Mouse (Mus musculus) liver, adult 2 months (tissue): Measurements from ENCODE around the gene Gm17651. TPM values are rescaled to one million over a fixed set of nuclear protein-coding genes. Genes with fewer than 3 reads are reported as not detected.

Experiments
- DNase-seq: peaks from one replicate; pipeline ENCODE4 v3.0.0-alpha.2; 2011; ENCODE audit warnings: low read depth, low spot score; ENCODE audit errors: extremely low read depth
- H3K27ac ChIP-seq: fragments of 200-500 bp; replicated peaks from 2 replicates; pipeline ENCODE4 v1.5.1; 2012; ENCODE audit warnings: low read depth, mild to moderate bottlenecking, control low read depth, inconsistent platforms, low read length; ENCODE audit not compliant: insufficient read depth
- H3K27me3 ChIP-seq: fragments of 200-500 bp; 2 replicates; pipeline ENCODE4 v1.6.1; 2012; ENCODE audit warnings: mild to moderate bottlenecking, moderate library complexity, low read length, inconsistent platforms; ENCODE audit not compliant: control insufficient read depth, insufficient read depth
- H3K36me3 ChIP-seq: fragments of 200-500 bp; 2 replicates; pipeline ENCODE4 v1.6.1; 2012; ENCODE audit warnings: low read length, inconsistent platforms; ENCODE audit not compliant: control insufficient read depth, insufficient read depth
- H3K4me1 ChIP-seq: fragments of 200-500 bp; 2 replicates; pipeline ENCODE4 v1.6.1; 2011; ENCODE audit warnings: low read length; ENCODE audit not compliant: control insufficient read depth, insufficient read depth
- H3K4me3 ChIP-seq: fragments of 200-500 bp; 2 replicates; pipeline ENCODE4 v1.5.1; 2011; ENCODE audit warnings: low read depth, mild to moderate bottlenecking, control low read depth, low read length, moderate library complexity; ENCODE audit not compliant: insufficient read depth
- H3K79me2 ChIP-seq: fragments of 200-500 bp; 2 replicates; pipeline ENCODE4 v1.6.1; 2012; ENCODE audit warnings: inconsistent platforms, mild to moderate bottlenecking, low read length, moderate library complexity; ENCODE audit not compliant: control insufficient read depth, insufficient read depth
- H3K9ac ChIP-seq: fragments of 200-500 bp; 2 replicates; pipeline ENCODE4 v1.6.1; 2012; ENCODE audit warnings: low read depth, mild to moderate bottlenecking, control low read depth, inconsistent platforms, low read length
- CTCF ChIP-seq: fragments of 200-500 bp; IDR thresholded peaks from 2 replicates; pipeline ENCODE4 v1.5.1; 2011; ENCODE audit warnings: low read depth, low read length, control low read depth
- POLR2A ChIP-seq: fragments of 200-500 bp; IDR thresholded peaks from 2 replicates; pipeline ENCODE4 v1.6.1; 2011; ENCODE audit warnings: low read length, control low read depth; ENCODE audit not compliant: insufficient read depth; ENCODE audit errors: extremely low read depth
- WGBS: fragments of 180-500 bp; shearing (Covaris S2); methylation state at CpG from one replicate; pipeline ENCODE4 v1.1.7; 2018; 5-methylcytosine and 5-hydroxymethylcytosine counted together
- polyA plus RNA-seq: library from polyadenylated mRNA; depleted of rRNA; stranded (reverse); fragments of >200 nt; gene quantifications from 2 replicates; pipeline ENCODE4 v1.2.3, GENCODE M21; 2012
- total RNA-seq: library from RNA; depleted of rRNA; stranded (reverse); fragments of >200 nt; gene quantifications from 2 replicates; pipeline ENCODE4 v1.2.3, GENCODE M21; 2014

Gm17651 gene
- total and polyA plus RNA-seq, 2 experiments = not detected

DNA sequence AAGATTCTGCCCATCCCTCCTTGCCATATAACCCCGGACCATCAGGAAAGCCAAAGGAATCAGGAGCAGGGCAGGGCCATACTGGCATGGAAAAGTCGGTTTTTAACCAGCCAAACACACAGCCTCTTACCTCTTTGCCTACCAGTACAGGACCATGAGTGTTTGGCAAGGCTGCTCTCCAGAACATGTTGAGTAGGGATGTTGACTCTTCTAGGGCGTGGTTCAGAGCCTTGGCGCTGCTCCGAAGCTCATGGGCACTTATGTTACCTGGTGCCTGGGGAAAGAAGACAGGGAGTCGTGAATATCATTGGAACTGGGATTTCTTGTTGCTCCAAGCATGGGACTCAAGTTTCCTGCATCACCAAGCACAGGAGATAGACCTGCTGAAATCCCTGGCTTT is 19.3 kb upstream of the Gm17651 start:
- Histone ChIP-seq H3K79me2 (no peaks in the 10 kb centered on the region), H3K4me3 (no peak overlapping the region), H3K27ac (no peak overlapping the region), H3K27me3 (no peaks in the 10 kb centered on the region), H3K4me1 (no peaks in the 10 kb centered on the region), H3K9ac (no peak overlapping the region), H3K36me3 (peaks cover 37% of the 10 kb centered on the region)
- WGBS = 89% methylated on average over 6 of the region's 6 CpGs
- DNase-seq = no peak
- TF ChIP-seq POLR2A (no peak), CTCF (no peak)

DNA sequence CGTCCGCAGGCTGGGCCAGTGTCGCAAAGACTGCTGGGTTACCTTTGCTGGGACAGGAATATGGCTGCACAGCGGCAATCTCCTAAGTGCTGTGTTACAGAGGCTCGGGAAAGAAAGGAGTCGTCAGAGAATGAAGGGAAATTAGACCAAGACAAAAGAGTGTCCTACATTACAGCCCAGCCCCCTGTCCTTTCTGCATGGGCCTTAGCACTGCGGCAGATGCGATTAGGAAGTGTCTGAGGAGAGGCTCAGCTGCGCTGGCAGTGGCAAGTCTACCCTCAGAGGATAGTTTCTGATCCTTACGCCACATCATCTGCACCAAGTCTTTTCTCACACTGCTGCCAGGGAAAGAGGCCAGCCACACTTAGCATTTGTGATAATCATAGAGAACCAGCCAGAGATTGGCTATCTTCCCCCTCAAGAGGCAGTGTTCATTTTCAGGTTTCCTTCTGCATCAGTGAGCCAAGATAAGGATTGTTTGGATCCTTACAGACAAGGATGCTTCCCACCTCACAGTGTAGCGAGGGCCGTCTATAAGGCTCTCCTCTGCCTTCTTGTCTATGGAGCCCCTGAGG is 17.0 kb upstream of the Gm17651 start:
- 88% methylated on average over 12 of the region's 12 CpGs for WGBS
- Histone ChIP-seq H3K36me3 (peaks cover 29% of the 10 kb centered on the region), H3K27ac (no peak overlapping the region), H3K27me3 (no peaks in the 10 kb centered on the region), H3K4me3 (no peak overlapping the region), H3K9ac (no peak overlapping the region), H3K79me2 (no peaks in the 10 kb centered on the region), H3K4me1 (no peaks in the 10 kb centered on the region)
- TF ChIP-seq POLR2A (no peak), CTCF (no peak)
- no peak for DNase-seq

DNA sequence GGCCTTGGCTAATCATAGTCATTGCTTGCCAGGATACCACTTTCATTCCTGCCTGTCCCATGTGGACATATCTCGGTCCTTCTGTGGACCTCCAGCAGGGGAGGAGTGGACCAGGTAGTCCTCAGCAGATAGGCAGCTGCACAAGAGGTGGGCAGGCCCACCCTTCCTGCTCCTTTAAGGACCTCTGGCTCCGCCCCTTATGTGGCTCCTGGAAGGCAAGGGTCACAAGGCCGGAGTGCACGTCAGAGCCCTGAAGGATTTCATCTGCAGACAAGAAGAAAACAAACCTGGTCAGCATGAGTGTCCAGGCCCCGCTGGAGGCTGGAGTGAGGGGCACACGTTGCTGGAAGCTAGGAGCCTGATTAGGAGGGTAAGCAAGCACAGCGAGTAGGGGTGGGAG is 16.1 kb upstream of the Gm17651 start:
- Histone ChIP-seq H3K36me3 (peaks cover 26% of the 10 kb centered on the region), H3K27ac (no peak overlapping the region), H3K27me3 (no peaks in the 10 kb centered on the region), H3K79me2 (no peaks in the 10 kb centered on the region), H3K9ac (no peak overlapping the region), H3K4me1 (no peaks in the 10 kb centered on the region), H3K4me3 (no peak overlapping the region)
- DNase-seq = no peak
- WGBS = 79% methylated on average over 7 of the region's 7 CpGs
- no peak for TF ChIP-seq CTCF
- no peak for TF ChIP-seq POLR2A

DNA sequence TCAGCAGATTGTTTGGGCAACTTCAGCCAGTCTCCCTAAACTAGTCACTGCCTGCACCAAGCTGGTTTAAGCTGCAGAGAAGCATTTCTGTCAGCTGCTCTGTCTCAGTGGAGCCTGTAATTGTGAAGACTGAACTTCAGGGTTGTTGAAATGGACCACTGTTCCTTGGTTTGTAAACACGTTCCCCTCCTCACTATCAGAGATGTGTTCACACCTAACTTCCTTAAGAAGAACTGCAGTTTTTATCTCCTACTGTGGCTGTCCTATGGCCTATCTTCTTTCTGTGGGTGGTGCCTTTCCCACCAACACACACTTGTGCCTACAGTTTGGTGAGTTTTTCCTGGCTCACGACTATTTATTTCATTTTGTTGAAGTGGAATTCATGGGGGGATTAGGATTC is 14.8 kb upstream of the Gm17651 start:
- Histone ChIP-seq H3K36me3 (peaks cover 21% of the 10 kb centered on the region), H3K4me3 (no peak overlapping the region), H3K4me1 (no peaks in the 10 kb centered on the region), H3K79me2 (no peaks in the 10 kb centered on the region), H3K27ac (no peak overlapping the region), H3K9ac (no peak overlapping the region), H3K27me3 (no peaks in the 10 kb centered on the region)
- no peak for TF ChIP-seq CTCF
- no peak for DNase-seq
- WGBS = 70% methylated on average over 2 of the region's 2 CpGs

DNA sequence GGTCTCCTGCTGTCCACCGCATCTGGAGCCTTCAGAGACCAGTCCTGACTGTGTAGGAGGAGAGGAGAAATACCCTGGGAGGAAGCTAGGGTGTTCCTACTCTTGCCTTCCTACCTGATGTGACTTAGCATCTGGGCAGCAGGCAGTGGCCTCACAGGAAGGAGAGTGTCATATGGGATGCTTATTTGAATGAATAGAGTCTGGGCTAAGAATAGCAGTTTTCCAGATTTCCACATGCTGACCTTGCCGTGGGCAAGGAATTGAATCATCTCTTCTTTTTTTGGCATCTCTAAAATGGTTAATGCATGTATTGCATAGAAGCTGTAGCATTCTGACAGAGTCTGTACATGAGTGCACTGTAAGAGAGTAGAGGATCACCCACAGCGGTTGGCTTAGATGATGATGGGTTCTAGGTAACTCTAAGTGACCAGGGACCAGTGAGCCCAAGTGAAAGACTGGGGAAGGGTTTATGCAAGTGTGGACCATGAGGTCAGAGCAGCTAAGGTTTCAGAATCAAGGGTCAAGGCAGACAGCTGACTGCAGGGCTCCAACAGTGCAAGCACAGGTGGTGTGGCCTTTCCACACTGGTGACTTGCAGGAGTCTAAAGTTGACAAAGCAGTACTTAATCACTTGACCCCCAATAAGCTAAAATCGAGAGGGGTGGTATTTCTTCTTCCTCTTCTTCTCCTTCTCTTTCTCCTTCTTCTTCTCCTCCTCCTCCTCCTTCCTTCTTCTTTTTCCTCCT is 12.1 kb upstream of the Gm17651 start:
- H3K27ac ChIP-seq = no peak overlapping the region
- peaks cover 1% of the 10 kb centered on the region for H3K4me1 ChIP-seq
- no peak overlapping the region for H3K4me3 ChIP-seq
- TF ChIP-seq POLR2A = no peak
- no peak for TF ChIP-seq CTCF
- no peaks in the 10 kb centered on the region for H3K79me2 ChIP-seq
- H3K9ac ChIP-seq = no peak overlapping the region
- 81% methylated on average over 4 of the region's 4 CpGs for WGBS
- no peaks in the 10 kb centered on the region for H3K27me3 ChIP-seq
- H3K36me3 ChIP-seq = peaks cover 5% of the 10 kb centered on the region
- DNase-seq = peak; percentile 15

DNA sequence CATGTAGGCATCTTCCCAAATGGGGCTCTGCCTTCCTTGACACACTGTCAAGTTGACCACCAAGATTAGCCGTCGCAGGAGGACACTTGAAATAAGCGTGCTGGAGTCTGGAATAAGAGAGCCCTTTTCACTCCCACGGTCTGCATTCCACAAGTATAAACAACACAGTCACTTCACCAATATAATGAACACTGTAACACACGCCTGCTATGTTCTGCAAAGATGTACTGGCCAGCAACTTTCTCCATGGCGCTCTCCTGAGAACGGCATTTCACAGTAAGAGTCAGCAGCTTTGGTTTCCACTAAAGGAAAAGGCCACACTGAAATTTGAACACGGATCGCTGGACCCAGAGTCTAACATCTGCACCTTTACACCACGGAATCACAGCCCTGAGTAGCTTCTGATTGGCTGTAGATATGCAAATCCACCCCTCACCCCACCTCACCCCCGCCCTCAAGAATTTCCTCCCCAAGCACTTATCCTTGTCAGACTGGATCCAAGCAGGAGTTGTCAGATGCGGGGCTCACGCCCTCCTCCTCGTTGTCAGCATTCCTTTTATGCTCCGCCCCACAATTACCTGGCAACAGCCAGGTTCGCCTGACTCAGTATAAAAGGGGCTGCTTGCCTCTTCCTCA is 9.2 kb upstream of the Gm17651 start:
- Histone ChIP-seq H3K27ac (no peak overlapping the region), H3K36me3 (no peaks in the 10 kb centered on the region), H3K4me1 (peaks cover 3% of the 10 kb centered on the region), H3K27me3 (no peaks in the 10 kb centered on the region), H3K4me3 (no peak overlapping the region), H3K9ac (no peak overlapping the region), H3K79me2 (no peaks in the 10 kb centered on the region)
- 44% methylated on average over 16 of the region's 16 CpGs for WGBS
- no peak for TF ChIP-seq POLR2A
- no peak for TF ChIP-seq CTCF
- DNase-seq = peak; percentile 16
